Mouse (Mus musculus): ENCODE data around the gene Dzank1. TPM values are rescaled to one million over a fixed set of nuclear protein-coding genes. Genes with fewer than 3 reads are reported as not detected.

The Dzank1 gene
- polyA plus RNA-seq (2015; fragmentation: Nextera tagmentation; extraction: Ambion mirVana) = 2.6 and 3.1 TPM in 2 replicates

DNA sequence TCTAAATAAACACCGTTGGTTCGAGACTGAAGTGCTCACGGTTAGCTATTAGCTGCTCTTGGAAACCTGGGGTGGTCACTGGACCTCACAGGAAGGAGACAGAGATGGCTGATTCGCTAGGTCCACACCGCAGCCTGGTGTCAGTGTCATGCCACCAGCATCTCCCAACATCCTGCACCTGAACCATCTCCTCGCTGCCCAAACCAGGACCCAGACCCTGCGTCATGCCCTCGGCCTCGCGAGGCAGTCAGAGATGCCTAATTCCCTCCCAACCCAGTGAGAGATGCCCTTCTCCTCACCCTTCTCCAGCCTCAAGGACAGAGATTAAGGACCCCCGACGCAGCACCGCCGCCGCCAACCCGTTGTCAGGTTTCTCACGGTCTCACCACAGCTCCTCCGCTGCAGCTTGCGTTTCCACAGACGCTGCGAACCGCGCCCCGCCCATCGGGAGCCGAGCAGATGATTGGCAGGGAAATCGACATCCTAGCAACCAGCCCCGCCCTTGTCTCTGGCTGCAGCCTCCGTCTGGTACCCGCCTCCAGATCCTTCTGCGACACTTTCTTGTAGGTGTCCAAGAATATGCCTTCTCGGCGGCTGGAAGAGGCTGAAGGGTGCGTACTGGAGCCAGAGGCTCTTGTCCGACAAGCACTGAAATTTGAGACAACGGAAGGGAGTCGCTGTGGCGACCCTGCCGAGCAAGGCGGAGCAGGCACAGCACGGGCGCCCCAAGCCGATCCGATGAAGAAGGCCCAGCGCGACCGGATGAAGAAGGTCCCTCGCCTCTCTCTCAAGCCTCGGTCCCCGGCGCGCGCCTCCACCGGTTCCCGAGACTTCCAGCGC, at the start of gene Dzank1, which contains the start of gene Polr3f:
Gene Dzank1 (minus strand): TSS at position 434 of the 840 bp plus-strand sequence.
Gene Polr3f (plus strand): TSS at position 738 of the 840 bp plus-strand sequence.
- WGBS = 1% methylated on average over 56 of the region's 56 CpGs
- Histone ChIP-seq H3K36me3 (peaks cover 11% of the 10 kb centered on the region), H3K4me1 (peaks cover 15% of the 10 kb centered on the region), H3K4me3 (peak within 1 kb of the TSS; percentile 85), H3K9ac (peak within 1 kb of the TSS; percentile 88), H3K4me2 (peak within 1 kb of the TSS; percentile 89), H3K27me3 (peaks cover 14% of the 10 kb centered on the region), H3K9me3 (no peaks in the 10 kb centered on the region), H3K27ac (peak within 1 kb of the TSS; percentile 92)
- peak; percentile 97 for ATAC-seq (ENCODE audit: insufficient number of reproducible peaks, insufficient read depth, low FRiP score, low TSS enrichment, low read depth)

DNA sequence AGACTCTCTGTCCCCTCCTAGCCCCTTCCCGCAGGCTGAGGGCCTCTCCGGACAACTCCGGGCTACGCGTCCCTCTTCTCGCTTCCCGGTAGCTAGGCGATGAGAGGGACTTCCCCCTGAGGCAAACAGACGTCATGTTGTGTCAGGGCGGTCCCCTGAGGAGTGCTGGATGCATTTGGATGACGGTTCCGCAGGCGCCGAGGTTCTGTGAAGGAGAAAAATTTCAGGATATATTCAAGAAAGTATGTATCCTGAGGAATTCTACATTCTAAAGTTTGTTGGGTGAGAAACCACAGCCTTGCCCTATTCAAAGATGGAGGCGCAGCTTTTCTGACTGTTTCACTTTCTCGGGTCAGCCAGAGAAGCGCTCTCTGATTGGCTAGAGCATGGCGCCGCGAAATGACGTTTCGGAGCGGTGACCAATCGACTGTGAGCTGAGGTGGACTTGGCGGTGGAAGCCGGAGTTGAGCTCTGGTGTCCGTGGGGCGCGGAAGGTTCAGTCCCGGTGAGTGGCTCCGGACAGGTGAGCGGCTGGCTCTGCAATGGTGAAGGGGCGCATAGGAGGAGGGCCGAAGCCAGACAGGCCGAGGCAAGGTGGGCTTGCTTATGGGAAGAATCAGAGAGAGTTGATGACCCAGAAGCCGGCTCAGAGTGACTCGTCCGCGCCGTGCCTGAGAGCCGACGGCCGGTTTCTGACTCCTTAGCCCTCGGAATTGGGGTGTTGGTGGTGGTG, 28.8 kb upstream of the Dzank1 start, which contains the start of gene Sec23b:
Gene Sec23b (plus strand): TSS at position 410 of the 733 bp plus-strand sequence.
- H3K9ac ChIP-seq = peak within 1 kb of the TSS; percentile 88

DNA sequence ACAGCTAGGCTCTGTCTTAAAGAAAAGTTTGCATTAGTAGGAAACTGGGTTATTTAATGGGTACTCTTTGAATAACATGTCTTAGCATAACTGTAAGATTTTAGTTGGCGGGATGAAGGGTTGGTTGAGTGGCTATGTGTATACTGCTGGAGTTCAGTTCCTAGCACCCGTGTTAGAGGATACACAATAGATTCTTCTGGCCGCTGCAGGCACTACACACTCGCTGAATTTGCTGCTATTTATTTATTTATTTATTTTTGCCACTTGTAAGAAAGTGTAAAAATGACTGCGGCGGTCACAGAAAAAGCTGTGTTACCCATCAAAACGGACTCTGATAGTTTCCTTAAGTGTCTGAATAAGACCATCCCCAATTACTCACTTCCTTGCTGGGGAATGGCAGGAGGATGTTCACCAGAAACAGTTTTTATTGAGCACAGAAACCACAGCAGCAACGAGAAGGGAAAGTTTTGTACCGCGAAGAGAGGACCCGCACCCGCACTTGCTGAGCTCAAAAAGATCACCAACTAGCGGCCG, 28.1 kb upstream of the Dzank1 start:
- Histone ChIP-seq H3K9ac (peak overlapping the region; percentile 88), H3K27me3 (no peaks in the 10 kb centered on the region), H3K4me2 (peak overlapping the region; percentile 63), H3K27ac (peak overlapping the region; percentile 96), H3K4me3 (peak overlapping the region; percentile 80), H3K9me3 (no peaks in the 10 kb centered on the region), H3K4me1 (peaks cover 13% of the 10 kb centered on the region), H3K36me3 (peaks cover 15% of the 10 kb centered on the region)
- no peak for ATAC-seq (ENCODE audit: insufficient number of reproducible peaks, insufficient read depth, low FRiP score, low TSS enrichment, low read depth)
- WGBS = 3% methylated on average over 14 of the region's 14 CpGs

More for the DNA sequence above, 28.8 kb upstream of the Dzank1 start, which contains the start of gene Sec23b:
- peak within 1 kb of the TSS; percentile 96 for H3K27ac ChIP-seq
- under 1% methylated on average over 44 of the region's 44 CpGs for WGBS
- peaks cover 13% of the 10 kb centered on the region for H3K4me1 ChIP-seq
- H3K27me3 ChIP-seq = no peaks in the 10 kb centered on the region
- H3K36me3 ChIP-seq = peaks cover 19% of the 10 kb centered on the region
- peak within 1 kb of the TSS; percentile 80 for H3K4me3 ChIP-seq
- peak; percentile 96 for ATAC-seq (ENCODE audit: insufficient number of reproducible peaks, insufficient read depth, low FRiP score, low TSS enrichment, low read depth)
- no peaks in the 10 kb centered on the region for H3K9me3 ChIP-seq
- H3K4me2 ChIP-seq = peak within 1 kb of the TSS; percentile 75

DNA sequence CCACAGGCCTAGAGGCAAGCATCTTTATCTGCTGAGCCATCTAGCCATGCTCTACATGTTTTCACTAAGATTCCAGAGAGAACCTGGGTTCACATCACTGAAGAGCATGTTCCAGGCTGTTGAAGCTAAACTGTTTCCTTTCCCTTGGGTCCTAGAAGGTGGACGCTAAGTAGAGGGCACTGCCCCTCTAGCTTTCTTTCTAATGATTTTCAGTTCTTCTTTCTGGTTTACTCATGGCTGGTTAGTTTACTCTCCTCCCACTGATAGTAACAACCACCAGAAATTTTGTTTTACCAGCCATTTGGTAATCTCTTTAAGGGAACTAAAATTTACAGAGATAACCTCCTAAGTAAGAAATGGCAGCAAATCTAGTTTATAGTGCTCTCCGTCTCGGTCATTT, 26.7 kb upstream of the Dzank1 start:
- H3K36me3 ChIP-seq = peaks cover under 1% of the 10 kb centered on the region; the same call in 1 of the 2 replicates
- H3K9me3 ChIP-seq = no peaks in the 10 kb centered on the region
- no peaks in the 10 kb centered on the region for H3K27me3 ChIP-seq
- no peak overlapping the region for H3K27ac ChIP-seq
- no peak overlapping the region for H3K9ac ChIP-seq
- no peak for ATAC-seq (ENCODE audit: insufficient number of reproducible peaks, insufficient read depth, low FRiP score, low TSS enrichment, low read depth)
- 96% methylated on average over 3 of the region's 3 CpGs for WGBS
- H3K4me2 ChIP-seq = no peak overlapping the region
- H3K4me3 ChIP-seq = no peak overlapping the region
- peaks cover 18% of the 10 kb centered on the region for H3K4me1 ChIP-seq

DNA sequence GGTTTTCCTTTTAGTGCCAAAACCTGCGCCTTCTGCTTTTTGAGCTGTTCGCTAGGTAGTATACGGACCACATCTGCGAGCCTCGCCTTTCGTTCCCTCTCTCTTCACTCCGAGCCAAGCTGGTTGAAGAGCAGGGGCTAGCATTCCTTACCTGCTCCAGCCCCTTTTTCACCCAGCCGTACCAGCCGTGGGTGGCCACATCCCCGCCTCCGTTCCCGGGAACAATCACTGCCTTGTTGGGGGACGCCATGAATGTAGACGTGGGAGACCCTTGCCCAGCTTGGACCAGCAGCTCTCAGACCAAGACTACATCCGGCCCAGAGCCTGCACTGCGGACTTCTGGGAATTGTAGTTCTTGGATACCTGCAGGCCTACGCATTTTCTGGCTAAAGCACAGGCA, 23.3 kb upstream of the Dzank1 start, which contains the start of gene Rbbp9:
Gene Rbbp9 (minus strand): TSS at position 341 of the 400 bp plus-strand sequence.
- Histone ChIP-seq H3K36me3 (peaks cover 20% of the 10 kb centered on the region), H3K4me1 (peaks cover 5% of the 10 kb centered on the region; the same call in 1 of the 2 replicates), H3K9ac (peak within 1 kb of the TSS; percentile 85), H3K27ac (peak within 1 kb of the TSS; percentile 87), H3K4me2 (peak within 1 kb of the TSS; percentile 64), H3K9me3 (no peaks in the 10 kb centered on the region), H3K27me3 (no peaks in the 10 kb centered on the region), H3K4me3 (peak within 1 kb of the TSS; percentile 63)
- under 1% methylated on average over 17 of the region's 17 CpGs for WGBS
- peak; percentile 93 for ATAC-seq (ENCODE audit: insufficient number of reproducible peaks, insufficient read depth, low FRiP score, low TSS enrichment, low read depth)

DNA sequence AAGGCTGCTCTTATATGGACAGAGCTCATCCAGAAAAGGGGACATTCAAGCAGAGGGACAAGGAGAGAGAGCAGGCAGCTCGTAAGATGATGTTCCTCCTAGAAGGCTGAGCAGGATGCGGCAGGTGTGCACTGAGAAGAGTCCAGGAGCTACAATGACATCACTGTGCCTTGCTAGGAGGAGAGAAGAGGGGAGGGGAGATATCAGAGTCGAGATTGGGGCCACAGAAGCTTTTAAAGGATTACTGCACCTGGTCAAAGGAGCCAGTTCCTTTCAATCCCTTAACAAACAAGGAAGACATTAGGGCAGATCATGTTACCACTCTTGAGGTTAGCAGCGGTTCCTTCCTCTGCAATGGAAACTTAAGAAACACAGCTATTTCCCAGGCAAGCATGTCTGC, 20.3 kb upstream of the Dzank1 start:
- WGBS = 52% methylated on average over 4 of the region's 4 CpGs
- H3K4me2 ChIP-seq = no peak overlapping the region
- no peaks in the 10 kb centered on the region for H3K9me3 ChIP-seq
- no peak overlapping the region for H3K27ac ChIP-seq
- no peak for ATAC-seq (ENCODE audit: insufficient number of reproducible peaks, insufficient read depth, low FRiP score, low TSS enrichment, low read depth)
- no peak overlapping the region for H3K9ac ChIP-seq
- H3K4me1 ChIP-seq = peaks cover 5% of the 10 kb centered on the region; the same call in 1 of the 2 replicates
- H3K27me3 ChIP-seq = no peaks in the 10 kb centered on the region
- no peak overlapping the region for H3K4me3 ChIP-seq
- peaks cover 46% of the 10 kb centered on the region for H3K36me3 ChIP-seq

DNA sequence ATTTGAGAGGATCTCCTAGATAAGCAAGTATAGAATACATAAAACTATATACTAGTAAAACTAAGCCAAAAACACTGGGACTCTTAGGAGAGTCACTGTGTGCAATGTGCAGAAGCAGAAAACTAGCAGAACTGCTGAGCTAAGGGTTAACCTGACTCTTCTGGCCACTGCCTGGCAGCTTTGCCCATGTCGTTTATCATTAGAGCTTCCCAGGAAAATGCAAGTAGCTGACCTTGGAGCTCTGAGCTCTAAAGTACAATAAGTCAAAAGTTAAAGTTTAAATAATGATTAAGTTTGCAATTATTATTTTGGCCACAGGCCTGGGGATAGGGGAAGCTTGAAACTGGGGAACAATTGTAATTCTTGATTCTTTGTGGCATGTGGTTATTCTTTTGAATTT, 18.3 kb upstream of the Dzank1 start:
- Histone ChIP-seq H3K36me3 (peaks cover 59% of the 10 kb centered on the region), H3K4me1 (peaks cover 5% of the 10 kb centered on the region; the same call in 1 of the 2 replicates), H3K4me3 (no peak overlapping the region), H3K4me2 (no peak overlapping the region), H3K27ac (no peak overlapping the region), H3K9ac (no peak overlapping the region), H3K27me3 (no peaks in the 10 kb centered on the region), H3K9me3 (no peaks in the 10 kb centered on the region)
- ATAC-seq (ENCODE audit: insufficient number of reproducible peaks, insufficient read depth, low FRiP score, low TSS enrichment, low read depth) = no peak
- 67% methylated on average over 1 of the region's 1 CpGs for WGBS

DNA sequence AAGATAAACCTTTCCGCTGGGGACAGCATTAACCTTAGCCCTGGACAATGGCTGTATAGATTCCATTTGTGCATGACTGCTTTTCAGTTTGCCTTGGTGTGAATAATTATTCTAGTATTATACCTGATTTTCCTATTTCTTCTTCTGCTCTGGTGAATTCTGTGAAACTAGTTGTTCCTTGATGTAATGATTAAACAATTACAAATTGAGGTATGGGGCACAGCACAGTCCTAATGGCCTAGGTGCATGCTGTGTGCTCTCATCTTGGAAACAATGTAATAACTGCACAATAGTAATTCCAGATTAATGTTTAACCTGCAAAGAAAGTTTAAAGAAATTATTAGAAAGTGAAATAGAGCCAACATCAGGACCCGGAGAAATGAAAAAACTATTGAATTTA, 17.8 kb upstream of the Dzank1 start:
- Histone ChIP-seq H3K4me1 (peaks cover 5% of the 10 kb centered on the region; the same call in 1 of the 2 replicates), H3K4me2 (no peak overlapping the region), H3K27me3 (no peaks in the 10 kb centered on the region), H3K9me3 (no peaks in the 10 kb centered on the region), H3K9ac (no peak overlapping the region), H3K27ac (no peak overlapping the region), H3K4me3 (no peak overlapping the region), H3K36me3 (peaks cover 63% of the 10 kb centered on the region)
- no peak for ATAC-seq (ENCODE audit: insufficient number of reproducible peaks, insufficient read depth, low FRiP score, low TSS enrichment, low read depth)
- WGBS = 93% methylated on average over 2 of the region's 2 CpGs

DNA sequence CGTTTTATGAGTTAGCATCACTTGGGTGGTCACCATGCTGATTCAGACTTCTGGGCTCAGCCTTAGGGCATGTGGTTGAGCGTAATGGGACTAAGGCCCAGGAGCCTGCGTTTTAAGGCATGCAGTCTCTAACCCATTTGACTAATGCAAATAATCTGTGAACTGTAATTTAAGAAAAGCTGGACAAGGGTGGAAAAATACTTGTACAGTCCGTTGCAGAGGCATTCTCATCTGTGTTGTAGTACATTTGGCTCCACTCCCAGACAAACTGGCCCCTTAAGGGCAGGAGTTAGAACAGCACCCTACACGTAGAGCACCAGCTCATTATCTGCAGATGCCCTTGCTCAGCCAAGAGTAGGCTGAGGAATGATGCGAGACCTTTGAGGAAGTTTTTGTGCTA, 17.4 kb upstream of the Dzank1 start:
- Histone ChIP-seq H3K4me2 (no peak overlapping the region), H3K27ac (no peak overlapping the region), H3K27me3 (no peaks in the 10 kb centered on the region), H3K9ac (no peak overlapping the region), H3K36me3 (peaks cover 68% of the 10 kb centered on the region), H3K9me3 (no peaks in the 10 kb centered on the region), H3K4me3 (no peak overlapping the region), H3K4me1 (peaks cover 5% of the 10 kb centered on the region; the same call in 1 of the 2 replicates)
- WGBS = 73% methylated on average over 6 of the region's 6 CpGs
- no peak for ATAC-seq (ENCODE audit: insufficient number of reproducible peaks, insufficient read depth, low FRiP score, low TSS enrichment, low read depth)

DNA sequence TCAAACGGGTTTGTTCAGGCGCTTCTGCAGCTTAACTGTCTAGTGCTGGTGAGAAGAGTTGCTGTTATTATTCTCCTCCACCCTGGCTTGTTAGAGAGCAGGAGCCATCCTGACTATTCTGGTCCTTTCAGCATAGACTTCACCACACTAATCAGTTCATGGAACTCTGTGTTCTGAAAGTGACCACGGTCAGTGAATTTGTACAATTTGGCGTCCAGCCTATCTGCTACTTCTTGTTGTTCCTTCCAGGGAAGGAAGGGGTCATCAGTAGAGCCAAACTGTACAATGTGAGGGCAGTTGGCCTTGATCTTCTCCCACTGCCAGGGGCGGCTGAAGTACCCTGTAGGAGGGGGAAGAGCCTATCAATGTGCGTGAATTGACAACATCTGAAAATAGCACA, 16.5 kb upstream of the Dzank1 start:
- Histone ChIP-seq H3K4me2 (no peak overlapping the region), H3K36me3 (peaks cover 77% of the 10 kb centered on the region), H3K27me3 (no peaks in the 10 kb centered on the region), H3K4me3 (no peak overlapping the region), H3K9me3 (no peaks in the 10 kb centered on the region), H3K9ac (no peak overlapping the region), H3K4me1 (no peaks in the 10 kb centered on the region), H3K27ac (no peak overlapping the region)
- no peak for ATAC-seq (ENCODE audit: insufficient number of reproducible peaks, insufficient read depth, low FRiP score, low TSS enrichment, low read depth)
- WGBS = 91% methylated on average over 6 of the region's 6 CpGs

DNA sequence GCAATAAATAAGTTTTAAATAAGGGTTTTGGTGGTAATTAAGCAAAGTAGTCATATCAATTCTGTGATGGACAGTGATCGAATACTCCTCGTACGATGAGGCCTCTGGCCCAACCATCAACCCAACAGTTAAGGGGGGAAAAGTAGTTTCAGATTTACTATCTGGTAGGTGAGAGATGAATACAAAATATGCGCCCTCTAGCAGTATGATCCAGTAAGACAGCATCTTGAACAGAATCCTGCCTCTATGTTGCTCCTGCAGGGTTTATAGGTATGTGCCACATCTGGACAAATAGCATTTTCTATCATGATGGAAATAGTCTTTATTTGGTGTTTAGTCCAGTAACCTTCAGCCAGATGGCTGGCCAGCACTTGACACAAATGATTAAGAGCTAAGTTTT, 14.0 kb upstream of the Dzank1 start:
- no peaks in the 10 kb centered on the region for H3K9me3 ChIP-seq
- WGBS = 84% methylated on average over 4 of the region's 4 CpGs
- no peaks in the 10 kb centered on the region for H3K4me1 ChIP-seq
- H3K27ac ChIP-seq = no peak overlapping the region
- H3K27me3 ChIP-seq = no peaks in the 10 kb centered on the region
- H3K4me2 ChIP-seq = no peak overlapping the region
- H3K9ac ChIP-seq = no peak overlapping the region
- peaks cover 84% of the 10 kb centered on the region for H3K36me3 ChIP-seq
- no peak for ATAC-seq (ENCODE audit: insufficient number of reproducible peaks, insufficient read depth, low FRiP score, low TSS enrichment, low read depth)
- no peak overlapping the region for H3K4me3 ChIP-seq
